Mouse (Mus musculus) T-cell, adult 2 months (primary cell): ENCODE measurements around the gene Armc6.

Source experiments
- DNase-seq: peaks from one replicate; pipeline ENCODE4 v3.0.0; 2022; ENCODE audit warnings: low spot score

The Armc6 gene

DNA sequence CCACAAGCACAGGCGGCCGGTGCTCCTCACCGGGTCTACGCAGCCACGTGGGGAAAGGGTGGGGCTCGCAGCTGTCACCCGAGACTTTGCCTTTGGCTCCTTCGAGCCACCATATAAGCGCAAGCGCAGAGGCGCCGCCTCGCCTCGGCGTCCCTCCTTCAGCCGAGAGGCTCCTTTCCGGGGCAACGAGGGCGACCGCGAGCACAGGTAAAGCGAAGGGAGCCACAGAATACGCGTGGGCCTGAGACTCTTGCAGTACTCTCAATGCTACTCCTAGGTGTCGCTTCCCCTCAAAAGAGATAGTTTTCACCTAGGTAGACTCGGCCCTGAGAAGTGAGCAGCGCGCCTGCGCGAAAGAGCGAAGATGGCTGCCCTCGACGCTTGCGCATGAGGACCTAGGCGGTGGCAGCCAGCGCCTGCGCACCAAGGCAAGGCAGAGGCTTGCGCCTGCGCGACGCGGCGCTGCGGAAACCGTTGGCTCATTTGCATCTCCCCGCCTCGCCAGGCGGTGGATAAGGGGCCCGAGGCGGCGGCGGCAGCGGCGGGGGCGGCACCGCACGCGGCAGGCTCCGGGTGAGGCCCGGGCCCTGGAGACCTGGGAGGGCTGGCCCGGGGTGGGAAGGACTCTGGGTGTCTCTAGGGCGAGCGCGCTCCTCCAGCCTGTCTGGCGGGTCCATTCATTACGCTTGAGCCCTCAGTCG lies at the start of gene Armc6, which contains the start of gene Sugp2:
Gene Armc6 (minus strand): TSS at position 387 of the 701 bp plus-strand sequence.
Gene Sugp2 (plus strand): TSS at position 147 of the 701 bp plus-strand sequence.
- peak; percentile 96 for DNase-seq

- no peak for DNase-seq
Measured at GRCm38 (mm10) chr8:70283136-70284077, 49.1 kb upstream of the Armc6 start.

DNA sequence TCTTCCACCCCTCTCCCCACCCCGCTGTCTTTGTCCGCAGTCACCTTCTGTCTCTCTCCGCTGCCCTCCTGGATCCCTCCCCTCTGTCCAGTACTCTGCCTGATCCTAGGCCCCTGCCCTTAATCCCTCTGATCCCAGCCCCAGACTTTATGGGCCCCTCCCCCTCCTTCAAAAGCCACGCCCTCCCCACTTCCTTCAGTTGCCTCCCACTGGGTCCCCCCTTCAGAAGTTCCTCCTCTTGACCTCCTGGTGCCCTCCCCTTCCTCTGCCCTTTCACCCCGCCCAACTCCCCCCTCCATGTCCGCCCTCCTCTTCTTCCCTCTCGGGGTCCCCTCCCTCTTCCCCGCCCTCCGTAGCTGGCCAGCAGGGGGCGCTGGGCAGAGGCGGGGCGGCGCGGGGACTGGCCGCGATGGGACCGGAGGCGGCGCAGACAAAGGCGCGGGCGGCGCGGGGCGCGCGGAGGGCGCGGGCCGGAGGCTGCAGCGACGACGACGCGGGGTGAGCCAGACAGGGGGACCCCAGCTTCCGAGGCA lies 48.4 kb upstream of the Armc6 start, which contains the start of gene Homer3:
Gene Homer3 (plus strand): TSS at position 225 of the 533 bp plus-strand sequence.
- DNase-seq, result peak; percentile 82

DNA sequence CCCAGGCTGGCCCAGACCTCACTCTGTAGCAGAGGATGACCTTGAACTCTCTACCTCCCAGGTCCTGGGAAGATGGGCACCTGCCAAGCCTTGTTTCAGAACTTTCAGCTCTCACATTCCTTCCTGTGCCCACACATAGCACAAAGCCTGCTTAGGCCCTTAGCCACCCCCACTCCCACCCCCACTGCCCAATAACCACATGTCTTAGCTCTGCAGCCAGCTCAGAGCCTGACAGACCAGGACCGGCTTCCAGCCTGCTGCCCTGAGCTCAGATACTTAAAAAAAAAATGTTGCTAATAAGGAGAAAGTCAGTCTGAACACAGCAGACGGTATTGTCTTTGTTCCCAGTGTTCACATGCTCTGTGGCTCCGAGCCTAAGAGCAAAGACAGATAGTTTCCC lies 46.7 kb upstream of the Armc6 start:
- no peak for DNase-seq

- no peak for DNase-seq
Measured at GRCm38 (mm10) chr8:70279266-70279665, 45.0 kb upstream of the Armc6 start.

DNA sequence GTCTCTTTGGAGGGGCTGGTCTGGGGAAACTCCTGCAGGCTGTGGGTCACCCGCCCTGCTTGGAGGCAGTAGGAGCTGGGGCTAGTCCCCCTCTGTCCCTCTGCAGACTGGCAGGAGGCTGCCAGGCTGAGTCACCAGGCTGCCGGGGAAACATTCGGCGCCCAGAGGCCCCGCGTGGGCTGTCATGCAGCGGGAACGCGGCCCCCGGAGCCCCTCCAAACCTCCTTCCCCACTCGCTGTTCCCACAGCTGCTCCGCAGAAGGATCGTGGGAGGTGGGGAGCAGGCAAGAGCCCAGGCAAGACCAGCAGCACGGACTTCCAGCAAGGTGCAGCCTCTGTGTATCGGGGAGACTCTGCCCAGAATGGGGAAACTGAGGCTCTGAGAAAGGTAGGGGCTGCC lies 43.9 kb upstream of the Armc6 start:
- no peak for DNase-seq

DNA sequence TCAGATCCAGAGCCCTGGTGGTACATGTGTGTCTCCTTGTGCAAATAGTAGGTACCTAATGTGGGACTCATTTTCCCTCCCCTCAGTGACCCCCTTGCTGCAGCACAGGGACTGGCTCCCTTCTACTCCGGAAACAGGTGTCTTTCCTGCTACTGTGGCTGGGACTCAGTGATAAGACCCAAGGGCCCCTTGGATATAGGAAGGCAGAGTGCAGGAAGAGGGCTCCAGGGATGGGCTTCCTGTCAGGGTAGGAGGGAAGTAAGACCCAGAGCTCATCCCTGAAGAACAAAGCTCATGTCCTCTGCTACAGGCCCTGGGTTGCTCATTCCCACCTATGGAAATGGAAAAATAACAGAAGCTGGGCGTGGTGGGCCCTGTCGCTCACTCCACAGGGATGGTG lies 42.2 kb upstream of the Armc6 start:
- no peak for DNase-seq

DNA sequence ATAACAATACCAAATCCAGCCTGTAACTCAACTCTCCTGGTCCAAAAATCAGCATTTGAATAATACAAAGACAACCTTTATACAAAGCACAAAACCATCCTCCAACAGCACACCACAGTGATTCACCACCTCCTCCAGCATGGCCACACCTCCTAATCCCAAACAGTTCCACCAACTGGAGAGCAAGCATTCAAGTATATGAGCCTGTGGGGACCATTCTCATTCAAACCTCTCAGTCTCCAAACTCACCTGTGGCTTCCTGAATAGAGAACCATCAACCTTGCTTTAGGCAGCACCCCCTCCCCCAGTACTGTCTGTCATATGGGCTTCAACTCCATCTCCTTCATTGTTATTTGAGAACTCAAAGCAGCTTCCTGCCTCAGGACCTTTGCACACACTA lies 40.1 kb upstream of the Armc6 start:
- DNase-seq, result no peak

DNA sequence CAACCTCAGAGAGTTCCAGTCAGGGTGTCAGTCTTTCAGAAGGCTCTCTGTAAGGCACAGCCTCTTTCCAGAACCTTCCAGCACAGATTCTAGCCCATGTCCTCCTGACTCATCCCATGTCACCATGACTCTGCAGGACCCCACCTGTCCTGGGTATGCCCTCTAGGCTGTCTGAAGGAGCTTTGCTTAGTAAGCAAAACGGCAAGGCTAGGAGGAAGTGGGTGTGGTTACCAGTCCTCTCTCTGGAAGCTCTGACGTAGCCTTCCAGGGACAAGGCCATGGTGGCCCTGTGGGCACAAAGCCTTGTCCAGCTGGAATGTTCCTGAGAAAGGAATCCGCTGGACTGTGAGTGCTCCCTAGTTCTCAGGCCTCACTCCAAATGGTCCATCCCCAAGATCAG lies 38.7 kb upstream of the Armc6 start:
- DNase-seq, result no peak

DNA sequence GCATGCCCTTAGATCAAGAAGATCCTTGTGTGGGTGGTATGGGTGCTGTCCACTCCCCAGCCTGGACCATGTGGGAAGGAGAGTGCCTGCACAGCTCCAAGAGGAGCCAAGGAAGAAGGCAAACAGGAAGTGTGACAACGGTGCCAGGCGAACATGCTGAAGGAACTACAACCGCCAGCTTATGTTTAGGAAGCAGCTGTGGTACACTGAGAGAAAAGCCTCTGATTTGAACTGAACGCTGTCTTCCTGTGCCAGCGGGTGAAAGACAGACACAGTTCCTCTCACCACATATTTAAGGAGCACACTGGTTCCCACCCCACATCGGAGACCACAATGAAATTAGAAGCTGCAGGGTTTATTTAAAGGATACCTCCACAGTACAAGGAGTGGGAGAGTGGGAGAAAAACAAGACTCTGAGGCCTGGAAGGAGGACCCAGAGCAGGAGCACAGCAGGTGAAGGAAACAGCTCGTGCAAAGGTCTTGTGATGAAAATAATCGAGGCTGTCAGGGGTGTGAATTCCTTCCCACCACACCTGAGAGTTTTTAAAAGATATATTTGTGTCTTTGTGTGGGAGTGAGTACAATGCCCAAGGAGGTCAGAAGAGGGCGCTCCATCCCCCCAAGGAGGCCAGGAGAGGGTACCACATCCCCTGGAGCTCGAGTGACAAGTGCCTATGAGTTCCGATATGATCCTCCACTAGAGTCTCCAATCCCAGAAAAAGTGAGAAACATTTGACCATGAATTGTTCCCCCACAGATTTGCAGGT lies 34.7 kb upstream of the Armc6 start:
- DNase-seq, result no peak

DNA sequence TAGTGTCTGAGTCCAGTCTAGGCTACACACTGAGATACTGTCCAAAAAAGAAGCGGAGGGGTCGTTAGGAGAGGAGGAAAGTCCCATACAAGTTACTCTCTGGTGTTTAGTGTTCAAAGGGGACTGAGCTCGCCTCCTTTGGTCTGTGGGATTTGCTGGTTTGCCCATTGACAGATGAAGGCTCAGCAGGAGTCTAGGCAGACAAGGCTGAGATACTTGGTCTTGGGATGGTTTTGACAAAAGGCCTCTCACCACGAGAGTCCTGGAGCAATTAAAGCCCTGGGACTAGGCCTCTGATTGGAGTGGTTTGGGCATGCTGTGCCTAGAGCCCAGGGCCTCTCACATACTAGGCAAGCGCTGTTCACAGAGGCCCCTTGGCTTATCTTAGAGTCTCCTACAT lies 34.0 kb upstream of the Armc6 start:
- no peak for DNase-seq

DNA sequence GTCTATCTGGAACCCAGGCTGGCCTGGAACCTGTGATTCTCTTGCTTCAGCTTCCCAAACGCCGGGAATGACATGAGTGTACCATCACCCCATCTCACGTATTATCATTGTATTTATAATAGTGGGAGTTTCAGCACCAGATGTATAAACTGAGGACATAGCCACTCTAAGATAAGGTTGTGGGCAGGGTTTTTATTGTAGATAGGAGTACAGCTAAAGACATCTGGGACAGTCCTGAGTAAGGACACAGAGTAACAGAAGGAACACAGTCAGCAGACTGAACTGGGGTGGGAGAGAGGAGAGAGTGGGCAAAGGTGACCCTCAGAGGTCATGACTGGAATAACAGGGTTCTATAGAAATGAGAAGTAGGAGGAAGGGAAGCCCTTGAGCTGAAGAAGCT lies 33.4 kb upstream of the Armc6 start:
- no peak for DNase-seq

DNA sequence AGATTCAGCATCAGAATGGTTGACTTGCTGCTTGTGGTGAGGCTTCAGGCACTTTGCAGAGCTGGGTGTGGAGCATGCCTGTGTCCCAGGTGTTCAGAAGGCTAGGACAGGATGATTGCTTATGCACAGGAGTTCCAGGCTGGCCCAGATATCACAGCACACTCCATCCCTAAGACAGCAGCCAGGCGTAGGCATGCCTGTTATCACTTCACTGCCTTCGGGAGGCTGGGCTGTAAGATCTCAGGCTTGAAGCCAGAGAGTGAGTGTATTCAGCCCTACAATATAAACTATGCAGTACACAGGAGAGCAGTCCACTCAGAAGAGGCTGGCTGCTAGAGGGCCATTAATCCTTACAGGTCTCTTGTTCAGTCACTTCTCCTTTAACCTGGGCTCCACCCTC lies 24.8 kb upstream of the Armc6 start:
- no peak for DNase-seq

- DNase-seq, result no peak
Measured at GRCm38 (mm10) chr8:70258600-70258999, 24.3 kb upstream of the Armc6 start.

DNA sequence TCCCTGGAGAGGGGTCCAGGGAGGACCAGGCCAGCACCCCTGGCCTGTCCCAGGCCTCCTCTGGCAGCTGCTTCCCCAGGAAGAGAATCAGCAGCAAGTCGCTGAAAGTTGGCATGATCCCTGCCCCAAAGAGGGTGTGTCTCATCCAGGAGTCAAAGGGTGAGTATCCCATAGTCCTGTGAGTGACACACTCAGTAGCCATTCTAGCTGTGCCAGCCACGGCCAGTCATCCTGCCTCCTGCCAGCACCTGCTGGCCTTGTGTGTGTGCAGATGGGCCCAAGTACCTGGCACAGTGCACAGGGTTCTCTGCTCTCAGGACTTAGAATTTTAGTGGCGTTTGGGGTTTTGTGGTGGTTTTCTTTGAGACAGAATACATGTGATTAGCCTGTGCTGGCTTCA lies 23.2 kb upstream of the Armc6 start:
- DNase-seq, result no peak

DNA sequence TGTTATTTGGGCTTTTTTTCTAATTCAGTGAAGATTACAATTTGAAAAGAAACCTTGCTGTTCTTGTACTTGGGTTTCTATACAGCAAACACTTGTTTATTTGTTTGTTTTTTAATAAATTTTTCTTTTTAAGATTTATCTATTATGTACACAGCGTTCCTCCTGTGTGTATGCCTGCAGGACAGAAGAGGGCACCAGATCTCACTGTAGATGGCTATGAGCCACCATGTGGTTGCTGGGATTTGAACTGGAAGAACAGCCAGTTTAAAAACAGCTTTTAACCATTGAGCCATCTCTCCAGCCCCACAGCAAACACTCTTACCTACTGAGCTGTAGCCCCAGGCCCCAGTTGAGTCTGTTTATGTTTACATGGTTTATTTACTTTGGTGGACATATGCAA lies 20.4 kb upstream of the Armc6 start:
- no peak for DNase-seq

- no peak for DNase-seq
Measured at GRCm38 (mm10) chr8:70247841-70248240, 13.6 kb upstream of the Armc6 start.

- DNase-seq, result no peak
Measured at GRCm38 (mm10) chr8:70246622-70247021, 12.4 kb upstream of the Armc6 start.

- peak; percentile 5 for DNase-seq
Measured at GRCm38 (mm10) chr8:70240642-70241041, 6.4 kb upstream of the Armc6 start.

- no peak for DNase-seq
Measured at GRCm38 (mm10) chr8:70237842-70238241, 3.6 kb upstream of the Armc6 start.

DNA sequence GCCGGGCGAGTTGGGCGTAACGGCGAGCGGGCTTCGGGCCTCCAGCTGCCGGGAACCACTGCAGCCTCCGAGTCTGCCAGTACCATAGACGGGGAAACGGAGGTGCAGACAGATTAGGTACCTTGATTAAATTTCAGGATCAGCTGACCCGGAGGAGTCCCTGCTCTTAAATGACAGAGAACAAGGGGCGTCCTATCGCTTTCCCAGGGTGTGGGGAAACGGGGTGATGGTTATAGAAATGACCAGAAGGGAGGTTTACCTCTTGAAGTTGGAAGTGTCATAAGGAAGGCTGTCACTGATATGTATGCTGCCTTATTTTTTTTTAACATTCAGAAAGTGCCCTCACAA lies 489 bp upstream of the Armc6 start:
- DNase-seq, result no peak

DNA sequence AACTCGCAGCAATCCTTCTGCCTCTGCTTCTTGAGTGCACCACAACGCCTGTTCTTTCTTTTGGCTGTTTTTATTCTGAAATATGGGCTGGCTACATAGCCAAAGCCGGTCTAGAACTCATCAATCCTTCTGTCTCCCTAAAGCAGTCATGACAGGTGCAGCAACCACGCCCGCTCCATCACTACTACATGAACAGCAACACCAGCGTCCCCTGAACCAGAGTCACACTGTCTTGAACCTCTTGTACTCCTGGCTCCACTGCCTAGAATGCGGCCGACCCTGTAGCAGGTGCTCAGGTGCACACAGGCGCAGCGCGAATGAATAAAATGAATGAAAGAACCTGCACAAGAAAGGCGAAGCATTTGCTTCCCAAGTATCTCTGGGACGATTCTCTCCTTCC lies 660 bp downstream of the Armc6 start:
- no peak for DNase-seq
